Mouse (Mus musculus): ENCODE data around the gene Tmem42. TPM values are rescaled to one million over a fixed set of nuclear protein-coding genes. Genes with fewer than 3 reads are reported as not detected.

Tmem42 gene
- polyA plus RNA-seq, 1 experiment from 2014 or later = 29.8 TPM

GRCm38 (mm10) chr9:123034426-123034825, 13.3 kb downstream of the Tmem42 start, which contains the start of gene Tgm4:
Gene Tgm4, plus strand, starts transcription at chr9:123034726.
- H3K4me1 ChIP-seq (replicated peaks; ENCODE audit: control insufficient read depth, insufficient read depth, low read length) = no peaks in the 10 kb centered on the region
- 91% methylated on average over 4 of the region's 4 CpGs for WGBS
- ATAC-seq (ENCODE audit: low FRiP score) = no peak

GRCm38 (mm10) chr9:123047665-123048064, 26.5 kb downstream of the Tmem42 start:
- Histone ChIP-seq H3K27me3 (ENCODE audit: control insufficient read depth, insufficient read depth, low read length) (no peaks in the 10 kb centered on the region), H3K36me3 (replicated peaks; ENCODE audit: control insufficient read depth, insufficient read depth) (no peaks in the 10 kb centered on the region), H3K9ac (no peak overlapping the region), H3K4me1 (replicated peaks; ENCODE audit: control insufficient read depth, insufficient read depth, low read length) (no peaks in the 10 kb centered on the region), H3K9me3 (ENCODE audit: control insufficient read depth, low read length) (no peaks in the 10 kb centered on the region), H3K27ac (no peak overlapping the region), H3K4me2 (replicated peaks) (no peak overlapping the region), H3K4me3 (replicated peaks; ENCODE audit: low read length) (no peak overlapping the region)
- ATAC-seq (ENCODE audit: low FRiP score) (no peak), DNase-seq (ENCODE audit: low spot score) (no peak)
- 100% methylated on average over 1 of the region's 1 CpGs for WGBS

More at GRCm38 (mm10) chr9:123034426-123034825, 13.3 kb downstream of the Tmem42 start, which contains the start of gene Tgm4:
- no peak within 1 kb of the TSS for H3K4me3 ChIP-seq (replicated peaks; ENCODE audit: low read length)
- H3K9me3 ChIP-seq (ENCODE audit: control insufficient read depth, low read length) = no peaks in the 10 kb centered on the region
- no peaks in the 10 kb centered on the region for H3K36me3 ChIP-seq (replicated peaks; ENCODE audit: control insufficient read depth, insufficient read depth)
- H3K9ac ChIP-seq = no peak within 1 kb of the TSS
- no peaks in the 10 kb centered on the region for H3K27me3 ChIP-seq (ENCODE audit: control insufficient read depth, insufficient read depth, low read length)
- no peak within 1 kb of the TSS for H3K4me2 ChIP-seq (replicated peaks)
- no peak within 1 kb of the TSS for H3K27ac ChIP-seq
- DNase-seq (ENCODE audit: low spot score) = no peak

GRCm38 (mm10) chr9:123058724-123059292, 37.7 kb downstream of the Tmem42 start:
- no peak overlapping the region for H3K27ac ChIP-seq
- no peak overlapping the region for H3K9ac ChIP-seq
- H3K36me3 ChIP-seq (replicated peaks; ENCODE audit: control insufficient read depth, insufficient read depth) = no peaks in the 10 kb centered on the region
- no peak overlapping the region for H3K4me2 ChIP-seq (replicated peaks)
- no peaks in the 10 kb centered on the region for H3K27me3 ChIP-seq (ENCODE audit: control insufficient read depth, insufficient read depth, low read length)
- no peak overlapping the region for H3K4me3 ChIP-seq (replicated peaks; ENCODE audit: low read length)
- no peak for DNase-seq (ENCODE audit: low spot score)
- no peak for ATAC-seq (ENCODE audit: low FRiP score)
- no peaks in the 10 kb centered on the region for H3K4me1 ChIP-seq (replicated peaks; ENCODE audit: control insufficient read depth, insufficient read depth, low read length)
- no peaks in the 10 kb centered on the region for H3K9me3 ChIP-seq (ENCODE audit: control insufficient read depth, low read length)

DNA sequence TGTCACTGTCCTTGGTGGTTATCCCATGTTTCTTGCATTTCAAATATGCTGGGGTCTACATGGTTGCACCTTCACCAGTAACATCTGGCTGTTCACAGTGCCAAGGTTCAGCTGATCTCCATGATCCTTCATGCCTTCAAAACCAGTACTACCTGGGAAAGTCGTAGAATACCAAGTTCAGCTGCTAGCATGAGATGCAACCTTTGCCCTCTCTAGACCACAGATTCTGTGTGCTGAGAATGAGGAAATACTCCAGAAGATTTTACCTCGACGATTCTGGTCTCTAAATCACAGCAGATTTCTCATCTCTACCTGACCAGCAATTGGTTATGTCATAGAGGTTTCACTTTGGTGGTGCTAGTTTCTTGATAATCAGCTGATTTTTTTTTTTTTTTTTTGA, 39.0 kb downstream of the Tmem42 start:
- 89% methylated on average over 3 of the region's 3 CpGs for whole genome bisulfite sequencing
- Histone ChIP-seq H3K36me3 (replicated peaks; ENCODE audit: control insufficient read depth, insufficient read depth) (no peaks in the 10 kb centered on the region), H3K9ac (no peak overlapping the region), H3K9me3 (ENCODE audit: control insufficient read depth, low read length) (no peaks in the 10 kb centered on the region), H3K4me1 (replicated peaks; ENCODE audit: control insufficient read depth, insufficient read depth, low read length) (no peaks in the 10 kb centered on the region), H3K4me3 (replicated peaks; ENCODE audit: low read length) (no peak overlapping the region), H3K4me2 (replicated peaks) (no peak overlapping the region), H3K27me3 (ENCODE audit: control insufficient read depth, insufficient read depth, low read length) (no peaks in the 10 kb centered on the region), H3K27ac (no peak overlapping the region)
- no peak for ATAC-seq (ENCODE audit: low FRiP score)
- DNase-seq (ENCODE audit: low spot score) = no peak

Other genes with a start within 250 kb of the Tmem42 start
- 8.3 and 10.2 TPM in 2 replicates for gene Tcaim, start 215.8 kb upstream of the Tmem42 start, polyA plus RNA-seq (2014; fragmentation: Nextera tagmentation; extraction: Ambion mirVana)
- 0.56 and 0.95 TPM in 2 replicates for gene Gm35549, start 177.3 kb upstream of the Tmem42 start, polyA plus RNA-seq (2014; fragmentation: Nextera tagmentation; extraction: Ambion mirVana)
- 97.7 and 104 TPM in 2 replicates for gene Zfp445, start 155.3 kb upstream of the Tmem42 start, polyA plus RNA-seq (2014; fragmentation: Nextera tagmentation; extraction: Ambion mirVana)
- 1.9 and 2.2 TPM in 2 replicates for gene Zkscan7, start 135.6 kb upstream of the Tmem42 start, polyA plus RNA-seq (2014; fragmentation: Nextera tagmentation; extraction: Ambion mirVana)
- 16.1 and 17.0 TPM in 2 replicates for gene Zfp105, start 98.3 kb upstream of the Tmem42 start, polyA plus RNA-seq (2014; fragmentation: Nextera tagmentation; extraction: Ambion mirVana)
- 32.3 and 33.9 TPM in 2 replicates for gene 1110059G10Rik, start 70.3 kb upstream of the Tmem42 start, polyA plus RNA-seq (2014; fragmentation: Nextera tagmentation; extraction: Ambion mirVana)
- gene Kif15, start 70.3 kb upstream of the Tmem42 start, polyA plus RNA-seq (2014; fragmentation: Nextera tagmentation; extraction: Ambion mirVana) = 9.2 and 9.3 TPM in 2 replicates
- gene Tgm4, start 13.4 kb downstream of the Tmem42 start, polyA plus RNA-seq (2014; fragmentation: Nextera tagmentation; extraction: Ambion mirVana) = 0.30 and 0.68 TPM in 2 replicates
- 63.6 and 71.7 TPM in 2 replicates for gene Zdhhc3, start 91.9 kb downstream of the Tmem42 start, polyA plus RNA-seq (2014; fragmentation: Nextera tagmentation; extraction: Ambion mirVana)
- gene Exosc7, start 91.9 kb downstream of the Tmem42 start, polyA plus RNA-seq (2014; fragmentation: Nextera tagmentation; extraction: Ambion mirVana) = 73.2 and 76.4 TPM in 2 replicates
- 0.60 and 0.64 TPM in 2 replicates for gene Clec3b, start 129.6 kb downstream of the Tmem42 start, polyA plus RNA-seq (2014; fragmentation: Nextera tagmentation; extraction: Ambion mirVana)
- 0.09 and 0.33 TPM in 2 replicates for gene Cdcp1, start 194.7 kb downstream of the Tmem42 start, polyA plus RNA-seq (2014; fragmentation: Nextera tagmentation; extraction: Ambion mirVana)
- gene Tmem158, start 239.4 kb downstream of the Tmem42 start, polyA plus RNA-seq (2014; fragmentation: Nextera tagmentation; extraction: Ambion mirVana) = 35.2 and 42.0 TPM in 2 replicates